Mouse (Mus musculus) liver, embryonic 11.5 days (tissue): ENCODE data around the gene Slc15a5. TPM values are rescaled to one million over a fixed set of nuclear protein-coding genes. Genes with fewer than 3 reads are reported as not detected.

ENCODE experiments used
- ATAC-seq: fragments of 200-750 bp; cut with Nextera tagmentation; replicated peaks from 2 replicates; pipeline ENCODE4 v1.8.0; 2017; ENCODE audit warnings: moderate number of reproducible peaks, mild to moderate bottlenecking, moderate TSS enrichment, moderate library complexity; ENCODE audit not compliant: low FRiP score
- DNase-seq: peaks from one replicate; pipeline ENCODE4 v3.0.0-alpha.2; 2017; ENCODE audit warnings: low spot score
- H3K27ac ChIP-seq: fragments of 300-500 bp; sonication (generic); 2 replicates; pipeline ENCODE4 v1.5.1; 2014; ENCODE audit warnings: mild to moderate bottlenecking, low read depth, low read length, control low read depth
- H3K27me3 ChIP-seq: fragments of 300-500 bp; sonication (generic); replicated peaks from 2 replicates; pipeline ENCODE4 v1.6.1; 2014; ENCODE audit warnings: low read length, mixed read lengths; ENCODE audit not compliant: control insufficient read depth, insufficient read depth
- H3K36me3 ChIP-seq: fragments of 300-500 bp; sonication (generic); 2 replicates; pipeline ENCODE4 v1.6.1; 2014; ENCODE audit warnings: mild to moderate bottlenecking, low read length, moderate library complexity, mixed read lengths; ENCODE audit not compliant: control insufficient read depth, insufficient read depth
- H3K4me1 ChIP-seq: fragments of 300-500 bp; sonication (generic); replicated peaks from 2 replicates; pipeline ENCODE4 v1.6.1; 2014; ENCODE audit warnings: low read length, mixed read lengths; ENCODE audit not compliant: control insufficient read depth, insufficient read depth
- H3K4me2 ChIP-seq: fragments of 300-500 bp; sonication (generic); 2 replicates; pipeline ENCODE4 v1.6.1; 2014; ENCODE audit warnings: mild to moderate bottlenecking, control low read depth, moderate library complexity
- H3K4me3 ChIP-seq: fragments of 300-500 bp; sonication (generic); 2 replicates; pipeline ENCODE4 v1.5.1; 2014; ENCODE audit warnings: low read depth, low read length, control low read depth
- H3K9ac ChIP-seq: fragments of 300-500 bp; sonication (generic); 2 replicates; pipeline ENCODE4 v1.6.1; 2014; ENCODE audit warnings: low read depth, low read length, control low read depth
- H3K9me3 ChIP-seq: fragments of 300-500 bp; sonication (generic); 2 replicates; pipeline ENCODE4 v1.6.1; 2016; ENCODE audit warnings: low read length, inconsistent platforms, mixed read lengths; ENCODE audit not compliant: control insufficient read depth
- WGBS: fragments of 180-500 bp; shearing (Covaris S2); extraction: QIAGEN DNeasy Blood & Tissue Kit; methylation state at CpG from one replicate; pipeline ENCODE4 v1.1.7; 2014; 5-methylcytosine and 5-hydroxymethylcytosine counted together
- polyA plus RNA-seq: library from polyadenylated mRNA; unstranded; fragments of >200 nt; fragmentation: Nextera tagmentation; extraction: Ambion mirVana; gene quantifications from 2 replicates; pipeline ENCODE4 v1.2.1, GENCODE M21; 2014

Slc15a5 gene
- polyA plus RNA-seq, 1 experiment from 2014 or later, result not detected

GRCm38 (mm10) chr6:138041865-138042264 is 37.9 kb downstream of the Slc15a5 start:
- 69% methylated on average over 4 of the region's 4 CpGs for WGBS
- no peak for ATAC-seq
- Histone ChIP-seq H3K4me3 (no peak overlapping the region), H3K4me1 (no peaks in the 10 kb centered on the region), H3K9ac (no peak overlapping the region), H3K27ac (no peak overlapping the region), H3K36me3 (no peaks in the 10 kb centered on the region), H3K9me3 (peaks cover 4% of the 10 kb centered on the region; the same call in 1 of the 2 replicates), H3K27me3 (no peaks in the 10 kb centered on the region), H3K4me2 (no peak overlapping the region)
- DNase-seq, result no peak

- Histone ChIP-seq H3K9me3 (peaks cover 4% of the 10 kb centered on the region; the same call in 1 of the 2 replicates), H3K9ac (no peak overlapping the region), H3K4me1 (no peaks in the 10 kb centered on the region), H3K27me3 (no peaks in the 10 kb centered on the region), H3K4me2 (no peak overlapping the region), H3K4me3 (no peak overlapping the region), H3K27ac (no peak overlapping the region), H3K36me3 (no peaks in the 10 kb centered on the region)
- 85% methylated on average over 5 of the region's 5 CpGs for WGBS
- ATAC-seq, result no peak
- DNase-seq, result no peak
Measured at GRCm38 (mm10) chr6:138037587-138037986, 42.1 kb downstream of the Slc15a5 start.

GRCm38 (mm10) chr6:138036891-138037290 is 42.8 kb downstream of the Slc15a5 start:
- ATAC-seq (no peak), DNase-seq (no peak)
- Histone ChIP-seq H3K27ac (no peak overlapping the region), H3K27me3 (no peaks in the 10 kb centered on the region), H3K36me3 (no peaks in the 10 kb centered on the region), H3K4me1 (no peaks in the 10 kb centered on the region), H3K9ac (no peak overlapping the region), H3K4me3 (no peak overlapping the region), H3K9me3 (peaks cover 4% of the 10 kb centered on the region; the same call in 1 of the 2 replicates), H3K4me2 (no peak overlapping the region)
- WGBS, result 83% methylated on average over 12 of the region's 12 CpGs

GRCm38 (mm10) chr6:138016898-138017297 is 62.8 kb downstream of the Slc15a5 start:
- ATAC-seq (no peak), DNase-seq (no peak)
- no peak overlapping the region for H3K27ac ChIP-seq
- no peaks in the 10 kb centered on the region for H3K27me3 ChIP-seq
- no peaks in the 10 kb centered on the region for H3K4me1 ChIP-seq
- H3K4me3 ChIP-seq, result no peak overlapping the region
- H3K36me3 ChIP-seq, result no peaks in the 10 kb centered on the region
- H3K9ac ChIP-seq, result no peak overlapping the region
- H3K9me3 ChIP-seq, result peaks cover 3% of the 10 kb centered on the region; the same call in 1 of the 2 replicates
- no peak overlapping the region for H3K4me2 ChIP-seq

- Histone ChIP-seq H3K27ac (no peak overlapping the region), H3K9ac (no peak overlapping the region), H3K4me2 (no peak overlapping the region), H3K9me3 (no peaks in the 10 kb centered on the region), H3K36me3 (no peaks in the 10 kb centered on the region), H3K4me1 (no peaks in the 10 kb centered on the region), H3K4me3 (no peak overlapping the region), H3K27me3 (no peaks in the 10 kb centered on the region)
- ATAC-seq (no peak), DNase-seq (no peak)
- WGBS, result 84% methylated on average over 16 of the region's 16 CpGs
Measured at GRCm38 (mm10) chr6:138014976-138015674, 64.6 kb downstream of the Slc15a5 start.

GRCm38 (mm10) chr6:138011955-138012354 is 67.8 kb downstream of the Slc15a5 start:
- 90% methylated on average over 6 of the region's 6 CpGs for WGBS
- Histone ChIP-seq H3K36me3 (no peaks in the 10 kb centered on the region), H3K27ac (no peak overlapping the region), H3K27me3 (no peaks in the 10 kb centered on the region), H3K9ac (no peak overlapping the region), H3K4me2 (no peak overlapping the region), H3K4me3 (no peak overlapping the region), H3K9me3 (no peaks in the 10 kb centered on the region), H3K4me1 (no peaks in the 10 kb centered on the region)
- no peak for DNase-seq
- no peak for ATAC-seq

GRCm38 (mm10) chr6:138007705-138008104 is 72.0 kb downstream of the Slc15a5 start:
- Histone ChIP-seq H3K9ac (no peak overlapping the region), H3K36me3 (no peaks in the 10 kb centered on the region), H3K4me2 (no peak overlapping the region), H3K9me3 (no peaks in the 10 kb centered on the region), H3K4me1 (no peaks in the 10 kb centered on the region), H3K27me3 (no peaks in the 10 kb centered on the region), H3K4me3 (no peak overlapping the region), H3K27ac (no peak overlapping the region)
- WGBS, result 78% methylated on average over 6 of the region's 6 CpGs
- ATAC-seq, result no peak
- no peak for DNase-seq

GRCm38 (mm10) chr6:138006525-138007251 is 73.0 kb downstream of the Slc15a5 start:
- Histone ChIP-seq H3K9ac (no peak overlapping the region), H3K27me3 (no peaks in the 10 kb centered on the region), H3K36me3 (no peaks in the 10 kb centered on the region), H3K4me1 (no peaks in the 10 kb centered on the region), H3K27ac (no peak overlapping the region), H3K9me3 (no peaks in the 10 kb centered on the region), H3K4me3 (no peak overlapping the region), H3K4me2 (no peak overlapping the region)
- WGBS, result 79% methylated on average over 27 of the region's 27 CpGs
- no peak for DNase-seq
- ATAC-seq, result no peak

GRCm38 (mm10) chr6:137989853-137990252 is 89.9 kb downstream of the Slc15a5 start:
- Histone ChIP-seq H3K36me3 (no peaks in the 10 kb centered on the region), H3K4me1 (no peaks in the 10 kb centered on the region), H3K27me3 (no peaks in the 10 kb centered on the region), H3K4me3 (no peak overlapping the region), H3K9ac (no peak overlapping the region), H3K9me3 (no peaks in the 10 kb centered on the region), H3K4me2 (no peak overlapping the region), H3K27ac (no peak overlapping the region)
- DNase-seq (no peak), ATAC-seq (no peak)
